Mouse (Mus musculus) yolk sac, embryonic 10.5 days (tissue): ENCODE measurements around the gene Wwp2.

Experiments
- DNase-seq: peaks from one replicate; pipeline ENCODE4 v3.0.0-alpha.2; 2017; ENCODE audit warnings: low spot score

The Wwp2 gene

GRCm38 (mm10) chr8:107510766-107511165 lies 74.6 kb downstream of the Wwp2 start:
- DNase-seq, result no peak

- DNase-seq, result no peak
Measured at GRCm38 (mm10) chr8:107513249-107513648, 77.1 kb downstream of the Wwp2 start.

- DNase-seq, result no peak
Measured at GRCm38 (mm10) chr8:107514949-107515721, 79.0 kb downstream of the Wwp2 start.

- DNase-seq, result no peak
Measured at GRCm38 (mm10) chr8:107518726-107519125, 82.6 kb downstream of the Wwp2 start.

GRCm38 (mm10) chr8:107519860-107520259 lies 83.7 kb downstream of the Wwp2 start:
- DNase-seq, result peak; percentile 31

GRCm38 (mm10) chr8:107521788-107522554 lies 85.8 kb downstream of the Wwp2 start:
- DNase-seq, result no peak

- no peak for DNase-seq
Measured at GRCm38 (mm10) chr8:107522555-107522833, 86.3 kb downstream of the Wwp2 start.

GRCm38 (mm10) chr8:107524535-107524934 lies 88.4 kb downstream of the Wwp2 start:
- DNase-seq, result no peak

GRCm38 (mm10) chr8:107528786-107529185 lies 92.6 kb downstream of the Wwp2 start:
- DNase-seq, result no peak

- no peak for DNase-seq
Measured at GRCm38 (mm10) chr8:107537472-107537871, 101.3 kb downstream of the Wwp2 start.

GRCm38 (mm10) chr8:107540623-107541022 lies 104.5 kb downstream of the Wwp2 start:
- no peak for DNase-seq

GRCm38 (mm10) chr8:107541369-107541768 lies 105.2 kb downstream of the Wwp2 start:
- no peak for DNase-seq

GRCm38 (mm10) chr8:107542151-107542550 lies 106.0 kb downstream of the Wwp2 start:
- DNase-seq, result no peak

GRCm38 (mm10) chr8:107543714-107544113 lies 107.5 kb downstream of the Wwp2 start:
- no peak for DNase-seq

GRCm38 (mm10) chr8:107544211-107544610 lies 108.0 kb downstream of the Wwp2 start:
- no peak for DNase-seq

GRCm38 (mm10) chr8:107544651-107545174 lies 108.5 kb downstream of the Wwp2 start:
- no peak for DNase-seq

- DNase-seq, result no peak
Measured at GRCm38 (mm10) chr8:107545621-107546152, 109.5 kb downstream of the Wwp2 start.

GRCm38 (mm10) chr8:107546154-107546553 lies 110.0 kb downstream of the Wwp2 start:
- DNase-seq, result no peak

- no peak for DNase-seq
Measured at GRCm38 (mm10) chr8:107546817-107547216, 110.7 kb downstream of the Wwp2 start.

GRCm38 (mm10) chr8:107552234-107552633 lies 116.1 kb downstream of the Wwp2 start:
- no peak for DNase-seq

- no peak for DNase-seq
Measured at GRCm38 (mm10) chr8:107555231-107555630, 119.1 kb downstream of the Wwp2 start.

GRCm38 (mm10) chr8:107556511-107556936 lies 120.4 kb downstream of the Wwp2 start:
- no peak for DNase-seq
